Mouse (Mus musculus) intestine, embryonic 16.5 days (tissue): ENCODE measurements around the gene Pde6h. TPM values are rescaled to one million over a fixed set of nuclear protein-coding genes. Genes with fewer than 3 reads are reported as not detected.

Experiments used
- ATAC-seq: fragments of 200-750 bp; cut with Nextera tagmentation; 2 replicates; pipeline ENCODE4 v1.8.0; 2017; ENCODE audit warnings: moderate TSS enrichment, moderate library complexity
- H3K27ac ChIP-seq: fragments of 300-500 bp; sonication (generic); 2 replicates; pipeline ENCODE4 v1.5.1; 2014; ENCODE audit warnings: mild to moderate bottlenecking, low read length
- H3K27me3 ChIP-seq: fragments of 300-500 bp; sonication (generic); replicated peaks from 2 replicates; pipeline ENCODE4 v1.6.1; 2014; ENCODE audit warnings: low read length, control low read depth, mixed read lengths; ENCODE audit not compliant: control insufficient read depth, insufficient read depth
- H3K36me3 ChIP-seq: fragments of 300-500 bp; sonication (generic); 2 replicates; pipeline ENCODE4 v1.6.1; 2014; ENCODE audit warnings: low read length, control low read depth; ENCODE audit not compliant: control insufficient read depth, insufficient read depth
- H3K4me1 ChIP-seq: fragments of 300-500 bp; sonication (generic); 2 replicates; pipeline ENCODE4 v1.6.1; 2014; ENCODE audit warnings: low read length, control low read depth, mixed read lengths; ENCODE audit not compliant: control insufficient read depth, insufficient read depth
- H3K4me2 ChIP-seq: fragments of 300-500 bp; sonication (generic); 2 replicates; pipeline ENCODE4 v1.6.1; 2014; ENCODE audit warnings: low read depth, low read length, control low read depth
- H3K4me3 ChIP-seq: fragments of 300-500 bp; sonication (generic); 2 replicates; pipeline ENCODE4 v1.5.1; 2014; ENCODE audit warnings: mild to moderate bottlenecking, low read length
- H3K9ac ChIP-seq: fragments of 300-500 bp; sonication (generic); 2 replicates; pipeline ENCODE4 v1.6.1; 2014; ENCODE audit warnings: low read depth, low read length
- H3K9me3 ChIP-seq: fragments of 300-500 bp; sonication (generic); 2 replicates; pipeline ENCODE4 v1.6.1; 2016; ENCODE audit warnings: low read length, control low read depth; ENCODE audit not compliant: control insufficient read depth
- WGBS: fragments of 180-500 bp; shearing (Covaris S2); extraction: QIAGEN DNeasy Blood & Tissue Kit; methylation state at CpG from one replicate; pipeline ENCODE4 v1.1.7; 2014; 5-methylcytosine and 5-hydroxymethylcytosine counted together
- polyA plus RNA-seq: library from polyadenylated mRNA; unstranded; fragments of >200 nt; fragmentation: Nextera tagmentation; extraction: Ambion mirVana; gene quantifications from 2 replicates; pipeline ENCODE4 v1.2.1, GENCODE M21; 2015

Pde6h gene
- polyA plus RNA-seq, 1 experiment from 2014 or later: 0.40 TPM

GRCm38 (mm10) chr6:137014346-137014745 is 90.7 kb downstream of the Pde6h start:
- H3K4me1 ChIP-seq: no peaks in the 10 kb centered on the region
- no peak for ATAC-seq
- WGBS: 80% methylated on average over 6 of the region's 6 CpGs

DNA sequence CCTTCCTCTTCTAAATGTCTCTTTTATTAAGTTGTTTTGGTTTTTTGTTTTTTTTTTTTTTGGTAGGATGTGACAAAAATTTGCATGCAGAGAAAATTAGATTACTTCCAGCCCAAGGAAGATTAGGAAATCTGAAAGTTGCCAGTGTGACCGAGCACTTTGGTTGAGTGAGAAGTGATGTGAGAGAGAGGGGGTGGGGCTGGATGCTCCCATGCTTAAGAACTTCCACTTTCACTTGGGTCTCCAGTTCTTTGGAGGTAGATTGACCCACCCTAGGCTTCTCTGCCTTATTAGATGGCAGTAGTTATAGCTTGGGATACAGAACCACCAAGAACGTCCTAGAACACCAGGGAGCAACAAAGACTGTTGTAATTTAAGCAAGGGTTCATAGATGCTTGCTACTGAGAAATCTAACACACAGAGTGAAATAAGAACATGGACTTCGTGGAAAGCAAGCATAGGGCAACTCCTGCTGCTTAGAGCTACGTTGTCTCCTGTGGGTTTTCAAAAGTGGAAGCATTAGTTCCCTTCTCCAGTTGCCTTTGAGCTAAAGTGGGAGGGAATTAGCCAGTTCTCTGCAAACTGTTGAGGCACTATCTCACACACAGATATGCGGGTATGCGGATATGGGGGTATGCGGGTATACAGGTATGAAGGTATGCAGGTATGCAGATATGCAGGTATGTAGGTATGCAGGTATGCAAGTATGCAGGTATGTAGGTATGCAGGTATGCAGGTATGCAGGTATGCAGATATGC is 93.8 kb downstream of the Pde6h start:
- Histone ChIP-seq H3K4me1 (no peaks in the 10 kb centered on the region), H3K9ac (no peak overlapping the region), H3K9me3 (no peaks in the 10 kb centered on the region), H3K27me3 (no peaks in the 10 kb centered on the region), H3K4me2 (no peak overlapping the region), H3K36me3 (no peaks in the 10 kb centered on the region), H3K27ac (no peak overlapping the region), H3K4me3 (no peak overlapping the region)
- no peak for ATAC-seq
- 83% methylated on average over 7 of the region's 7 CpGs for WGBS

More at GRCm38 (mm10) chr6:137014346-137014745, 90.7 kb downstream of the Pde6h start:
- Histone ChIP-seq H3K27ac (no peak overlapping the region), H3K36me3 (no peaks in the 10 kb centered on the region), H3K27me3 (no peaks in the 10 kb centered on the region), H3K4me3 (no peak overlapping the region), H3K4me2 (no peak overlapping the region), H3K9ac (no peak overlapping the region), H3K9me3 (no peaks in the 10 kb centered on the region)

Other genes with a start within 250 kb of the Pde6h start
- gene Gucy2c, start 142.1 kb upstream of the Pde6h start, polyA plus RNA-seq: 91.5 and 109 TPM in 2 replicates
- gene Hist4h4, start 119.4 kb upstream of the Pde6h start, polyA plus RNA-seq: 0.40 and 0.49 TPM in 2 replicates
- 217 and 222 TPM in 2 replicates for gene H2afj, start 115.6 kb upstream of the Pde6h start, polyA plus RNA-seq
- 0.65 and 0.93 TPM in 2 replicates for gene BC049715, start 96.2 kb upstream of the Pde6h start, polyA plus RNA-seq
- gene Wbp11, start 95.6 kb upstream of the Pde6h start, polyA plus RNA-seq: 82.1 and 82.3 TPM in 2 replicates
- 2.4 and 2.6 TPM in 2 replicates for gene Smco3, start 88.4 kb upstream of the Pde6h start, polyA plus RNA-seq
- 2.8 and 3.1 TPM in 2 replicates for gene Art4, start 66.1 kb upstream of the Pde6h start, polyA plus RNA-seq
- gene Mgp, start 48.0 kb upstream of the Pde6h start, polyA plus RNA-seq: 93.4 and 97.1 TPM in 2 replicates
- gene Erp27, start 1.7 kb upstream of the Pde6h start, polyA plus RNA-seq: 23.9 and 28.7 TPM in 2 replicates
- gene Arhgdib, start 18.1 kb downstream of the Pde6h start, polyA plus RNA-seq: 42.1 and 44.0 TPM in 2 replicates
- 18.2 TPM in 2 replicates for gene Rerg, start 246.7 kb downstream of the Pde6h start, polyA plus RNA-seq